Comparison of ENCODE assay signal across 7 mouse cellular contexts in genomic region chr11:53979456-53979787, GRCm38 (mm10). TPM values are rescaled to one million over a fixed set of nuclear protein-coding genes. Genes with fewer than 3 reads are reported as not detected.
DNase-seq lines count a peak whose midpoint lies in the region; ATAC-seq and TF ChIP-seq lines count a peak whose summit lies in the region.
"Not testable (repeated sequence)": the region's sequence is repeated elsewhere in the genome, so short reads cannot be mapped to it uniquely, and the experiment has no call there.

No protein-coding gene starts in this region.

- peak overlapping the region; percentile 93 for H3K4me2 ChIP-seq in forebrain, embryonic 11.5 days (ENCODE audit: low read depth, low read length, severe bottlenecking)
- peak overlapping the region; percentile 95 for H3K4me2 ChIP-seq in heart, embryonic 13.5 days
- peak overlapping the region; percentile 95 for H3K4me2 ChIP-seq in intestine, postnatal 0 days (replicated peaks; ENCODE audit: low read depth)
- peak overlapping the region; percentile 99 for H3K4me2 ChIP-seq in liver, embryonic 11.5 days
- peak overlapping the region; percentile 91 for H3K4me2 ChIP-seq in neural tube, embryonic 12.5 days (replicated peaks)

- WGBS in forebrain, embryonic 11.5 days: under 1% methylated on average over 23 of the region's 23 CpGs
- 1% methylated on average over 23 of the region's 23 CpGs for WGBS in heart, embryonic 13.5 days
- 1% methylated on average over 23 of the region's 23 CpGs for WGBS in intestine, postnatal 0 days
- under 1% methylated on average over 23 of the region's 23 CpGs for WGBS in liver, embryonic 11.5 days
- WGBS in neural tube, embryonic 12.5 days: 1% methylated on average over 23 of the region's 23 CpGs

- H3K4me1 ChIP-seq in bone marrow macrophage, adult 2 months (ENCODE audit: control insufficient read depth, insufficient read depth, low read length); forebrain, embryonic 11.5 days (replicated peaks; ENCODE audit: control insufficient read depth, insufficient read depth, low read length); intestine, postnatal 0 days (replicated peaks; ENCODE audit: control insufficient read depth, insufficient read depth, low read length); liver, embryonic 11.5 days (replicated peaks; ENCODE audit: control insufficient read depth, insufficient read depth, low read length); neural tube, embryonic 12.5 days: not testable (repeated sequence)
- peaks cover 12% of the 10 kb centered on the region for H3K4me1 ChIP-seq in heart, embryonic 13.5 days
- peaks cover 27% of the 10 kb centered on the region for H3K4me1 ChIP-seq in megakaryocyte, embryonic 14.5 days

- H3K27me3 ChIP-seq in forebrain, embryonic 11.5 days (ENCODE audit: control insufficient read depth, insufficient read depth, low read length); heart, embryonic 13.5 days (replicated peaks); intestine, postnatal 0 days (replicated peaks; ENCODE audit: control insufficient read depth, insufficient read depth, low read length); liver, embryonic 11.5 days (replicated peaks; ENCODE audit: control insufficient read depth, insufficient read depth, low read length): not testable (repeated sequence)
- H3K27me3 ChIP-seq in megakaryocyte, embryonic 14.5 days (replicated peaks): peaks cover 12% of the 10 kb centered on the region
- H3K27me3 ChIP-seq in neural tube, embryonic 12.5 days (replicated peaks): peaks cover 11% of the 10 kb centered on the region

- H3K9ac ChIP-seq in forebrain, embryonic 11.5 days (ENCODE audit: low read length): peak overlapping the region; percentile 63
- peak overlapping the region; percentile 82 for H3K9ac ChIP-seq in heart, embryonic 13.5 days
- H3K9ac ChIP-seq in intestine, postnatal 0 days (ENCODE audit: low read depth, low read length): peak overlapping the region; percentile 76
- H3K9ac ChIP-seq in liver, embryonic 11.5 days (ENCODE audit: low read depth, low read length): peak overlapping the region; percentile 50
- peak overlapping the region; percentile 60 for H3K9ac ChIP-seq in neural tube, embryonic 12.5 days

- DNase-seq in forebrain, embryonic 11.5 days (ENCODE audit: low spot score); liver, embryonic 11.5 days (ENCODE audit: low spot score): not testable (repeated sequence)

- peak; percentile 18; the same call in 1 of the 2 replicates for ATAC-seq in forebrain, embryonic 11.5 days (replicated peaks; ENCODE audit: low FRiP score)
- not testable (repeated sequence) for ATAC-seq in heart, embryonic 13.5 days (ENCODE audit: extremely low read depth, insufficient number of reproducible peaks, low FRiP score, low TSS enrichment)
- peak; percentile 25 for ATAC-seq in intestine, postnatal 0 days
- ATAC-seq in liver, embryonic 11.5 days (replicated peaks; ENCODE audit: low FRiP score): peak; percentile 10; the same call in 1 of the 2 replicates
- 0 out of 2 replicates have a peak, but pooled peaks have one; percentile 33 for ATAC-seq in neural tube, embryonic 12.5 days (ENCODE audit: low FRiP score, low read depth)

- TF ChIP-seq POLR2A in bone marrow macrophage, adult 2 months (IDR thresholded peaks at IDR 0.05; ENCODE audit: borderline replicate concordance, low read depth, low read length): not testable (repeated sequence)

- not testable (repeated sequence) for H3K36me3 ChIP-seq in forebrain, embryonic 11.5 days (ENCODE audit: control insufficient read depth, insufficient read depth, low read length); heart, embryonic 13.5 days; intestine, postnatal 0 days (ENCODE audit: control insufficient read depth, insufficient read depth); liver, embryonic 11.5 days (ENCODE audit: control insufficient read depth, insufficient read depth, low read length); megakaryocyte, embryonic 14.5 days (replicated peaks; ENCODE audit: low read length); neural tube, embryonic 12.5 days

- peak overlapping the region; percentile 76 for H3K4me3 ChIP-seq in bone marrow macrophage, adult 2 months (ENCODE audit: insufficient read depth, low read length)
- H3K4me3 ChIP-seq in forebrain, embryonic 11.5 days (ENCODE audit: low read depth, low read length): peak overlapping the region; percentile 55
- H3K4me3 ChIP-seq in heart, embryonic 13.5 days: peak overlapping the region; percentile 65
- H3K4me3 ChIP-seq in intestine, postnatal 0 days (ENCODE audit: low read depth, low read length): peak overlapping the region; percentile 72
- H3K4me3 ChIP-seq in liver, embryonic 11.5 days (ENCODE audit: low read depth, low read length): peak overlapping the region; percentile 53
- H3K4me3 ChIP-seq in megakaryocyte, embryonic 14.5 days (replicated peaks): peak overlapping the region; percentile 91
- peak overlapping the region; percentile 53 for H3K4me3 ChIP-seq in neural tube, embryonic 12.5 days

- H3K27ac ChIP-seq in bone marrow macrophage, adult 2 months (ENCODE audit: insufficient read depth, low read depth, low read length); forebrain, embryonic 11.5 days (ENCODE audit: low read depth, low read length); heart, embryonic 13.5 days (replicated peaks); liver, embryonic 11.5 days (ENCODE audit: low read depth, low read length); neural tube, embryonic 12.5 days: not testable (repeated sequence)
- H3K27ac ChIP-seq in intestine, postnatal 0 days (ENCODE audit: low read depth, low read length): peak overlapping the region; percentile 83

- TF ChIP-seq CTCF in bone marrow macrophage, adult 2 months (IDR thresholded peaks at IDR 0.05; ENCODE audit: low read depth, low read length); intestine, postnatal 0 days (IDR thresholded peaks at IDR 0.05; ENCODE audit: low read depth): not testable (repeated sequence)

- H3K9me3 ChIP-seq in forebrain, embryonic 11.5 days (ENCODE audit: control insufficient read depth, low read length); heart, embryonic 13.5 days; intestine, postnatal 0 days (ENCODE audit: control insufficient read depth); liver, embryonic 11.5 days (ENCODE audit: control insufficient read depth, low read length); megakaryocyte, embryonic 14.5 days; neural tube, embryonic 12.5 days: not testable (repeated sequence)

RNA-seq across cellular contexts. Expression of gene Slc22a21, which starts 0.7 kb away (rescaled TPM):
- polyA plus RNA-seq in bone marrow macrophage, adult 2 months (2012; ENCODE audit: insufficient read depth, insufficient read length, missing spikeins): 9.0 and 10.3 TPM in 2 replicates
- polyA plus RNA-seq in forebrain, embryonic 11.5 days (2014; fragmentation: Nextera tagmentation; extraction: Ambion mirVana): 2.3 and 3.5 TPM in 2 replicates
- polyA plus RNA-seq in heart, embryonic 13.5 days (2015; fragmentation: Nextera tagmentation; extraction: Ambion mirVana): 2.2 TPM in 2 replicates
- polyA plus RNA-seq in intestine, postnatal 0 days (2015; fragmentation: Nextera tagmentation; extraction: Ambion mirVana): 6.8 and 8.8 TPM in 2 replicates
- 1.3 and 2.1 TPM in 2 replicates for polyA plus RNA-seq in liver, embryonic 11.5 days (2014; fragmentation: Nextera tagmentation; extraction: Ambion mirVana)
- polyA plus RNA-seq in megakaryocyte, embryonic 14.5 days (2012; ENCODE audit: insufficient read depth, low replicate concordance): 0.29 TPM in 1 of 2 replicates, not detected in the other
- 1.8 and 2.3 TPM in 2 replicates for polyA plus RNA-seq in neural tube, embryonic 12.5 days (2016; fragmentation: Nextera tagmentation; extraction: Ambion mirVana)

RNA-seq across cellular contexts. Expression of gene Slc22a4, which starts 48.5 kb away (rescaled TPM):
- polyA plus RNA-seq in bone marrow macrophage, adult 2 months (2012; ENCODE audit: insufficient read depth, insufficient read length, missing spikeins): 4.8 and 6.9 TPM in 2 replicates
- 1.8 and 2.7 TPM in 2 replicates for polyA plus RNA-seq in forebrain, embryonic 11.5 days (2014; fragmentation: Nextera tagmentation; extraction: Ambion mirVana)
- 2.3 and 3.1 TPM in 2 replicates for polyA plus RNA-seq in heart, embryonic 13.5 days (2015; fragmentation: Nextera tagmentation; extraction: Ambion mirVana)
- 1.2 and 1.3 TPM in 2 replicates for polyA plus RNA-seq in intestine, postnatal 0 days (2015; fragmentation: Nextera tagmentation; extraction: Ambion mirVana)
- 20.6 and 21.5 TPM in 2 replicates for polyA plus RNA-seq in liver, embryonic 11.5 days (2014; fragmentation: Nextera tagmentation; extraction: Ambion mirVana)
- 0.04 and 5.0 TPM in 2 replicates for polyA plus RNA-seq in megakaryocyte, embryonic 14.5 days (2012; ENCODE audit: insufficient read depth, low replicate concordance)
- 1.5 and 2.3 TPM in 2 replicates for polyA plus RNA-seq in neural tube, embryonic 12.5 days (2016; fragmentation: Nextera tagmentation; extraction: Ambion mirVana)
